Mouse (Mus musculus): ENCODE results near the gene Srgap2.
"Not testable (repeated sequence)": the region's sequence is repeated elsewhere in the genome, so short reads cannot be mapped to it uniquely, and the experiment has no call there.

The Srgap2 gene

GRCm38 (mm10) chr1:131288938-131289337 is 238.2 kb downstream of the Srgap2 start:
- DNase-seq (ENCODE audit: low spot score): no peak

- no peak for DNase-seq (ENCODE audit: low spot score)
These were observed 239.9 kb downstream of the Srgap2 start for GRCm38 (mm10) chr1:131287267-131287666.

GRCm38 (mm10) chr1:131286803-131287202 is 240.3 kb downstream of the Srgap2 start:
- DNase-seq (ENCODE audit: low spot score): no peak

GRCm38 (mm10) chr1:131284616-131285015 is 242.5 kb downstream of the Srgap2 start:
- DNase-seq (ENCODE audit: low spot score): no peak

GRCm38 (mm10) chr1:131284167-131284566 is 243.0 kb downstream of the Srgap2 start:
- no peak for DNase-seq (ENCODE audit: low spot score)

GRCm38 (mm10) chr1:131281731-131282130 is 245.4 kb downstream of the Srgap2 start:
- no peak for DNase-seq (ENCODE audit: low spot score)

GRCm38 (mm10) chr1:131280280-131280679 is 246.9 kb downstream of the Srgap2 start:
- DNase-seq (ENCODE audit: low spot score): no peak

GRCm38 (mm10) chr1:131279456-131279776 is 247.7 kb downstream of the Srgap2 start, which contains the start of gene Ikbke:
Gene Ikbke, minus strand, starts transcription at chr1:131279606.
- no peak for DNase-seq (ENCODE audit: low spot score)

GRCm38 (mm10) chr1:131278606-131279455 is 248.3 kb downstream of the Srgap2 start:
- no peak for DNase-seq (ENCODE audit: low spot score)

GRCm38 (mm10) chr1:131276831-131277230 is 250.3 kb downstream of the Srgap2 start:
- no peak for DNase-seq (ENCODE audit: low spot score)

- DNase-seq (ENCODE audit: low spot score): no peak
These were observed 251.6 kb downstream of the Srgap2 start for GRCm38 (mm10) chr1:131275577-131275976.

- no peak for DNase-seq (ENCODE audit: low spot score)
These were observed 252.2 kb downstream of the Srgap2 start for GRCm38 (mm10) chr1:131274725-131275539.

- peak; percentile 73 for DNase-seq (ENCODE audit: low spot score)
These were observed 257.2 kb downstream of the Srgap2 start for GRCm38 (mm10) chr1:131269797-131270578.

GRCm38 (mm10) chr1:131268776-131269175 is 258.4 kb downstream of the Srgap2 start:
- no peak for DNase-seq (ENCODE audit: low spot score)

GRCm38 (mm10) chr1:131263905-131264304 is 263.2 kb downstream of the Srgap2 start:
- DNase-seq (ENCODE audit: low spot score): no peak

GRCm38 (mm10) chr1:131260309-131260656 is 266.9 kb downstream of the Srgap2 start:
- DNase-seq (ENCODE audit: low spot score): peak; percentile 60

- DNase-seq (ENCODE audit: low spot score): no peak
These were observed 267.4 kb downstream of the Srgap2 start for GRCm38 (mm10) chr1:131259632-131260308.

- no peak for DNase-seq (ENCODE audit: low spot score)
These were observed 269.9 kb downstream of the Srgap2 start for GRCm38 (mm10) chr1:131257288-131257687.

- DNase-seq (ENCODE audit: low spot score): not testable (repeated sequence)
These were observed 274.5 kb downstream of the Srgap2 start for GRCm38 (mm10) chr1:131252516-131253250.

- DNase-seq (ENCODE audit: low spot score): no peak
These were observed 280.4 kb downstream of the Srgap2 start for GRCm38 (mm10) chr1:131246433-131247395.
